Mouse (Mus musculus) megakaryocyte-erythroid progenitor cell, adult 5-6 weeks (primary cell): Measurements from ENCODE around the gene Vav1. TPM values are rescaled to one million over a fixed set of nuclear protein-coding genes. Genes with fewer than 3 reads are reported as not detected.
A peak's percentile ranks its signal among the peaks of the same experiment; 100 is the strongest.

Experiments used
- ATAC-seq: replicated peaks from 2 replicates; pipeline ENCODE4 v1.8.0; 2016; ENCODE audit warnings: mild to moderate bottlenecking, inconsistent platforms; ENCODE audit not compliant: severe bottlenecking, poor library complexity, low FRiP score, low TSS enrichment
- total RNA-seq, 2 experiments: library from RNA; stranded (forward) in 1 of 2; stranded (reverse) in 1 of 2; fragments of 200-1000, 215-1000 nt in 1 of 2; fragments of >200 nt in 1 of 2; fragmentation: Nextera tagmentation in 1 of 2; gene quantifications; 2 replicates each; pipeline ENCODE4 v1.2.3; 2014 to 2017

Vav1 gene
- total RNA-seq, 2 experiments from 2014 or later: 39.2 to 86.4 TPM

GRCm38 (mm10) chr17:57250461-57251160 is 28.3 kb upstream of the Vav1 start:
- no peak for ATAC-seq

GRCm38 (mm10) chr17:57251431-57251830 is 27.5 kb upstream of the Vav1 start:
- no peak for ATAC-seq

GRCm38 (mm10) chr17:57253306-57253705 is 25.6 kb upstream of the Vav1 start:
- no peak for ATAC-seq

GRCm38 (mm10) chr17:57255354-57255753 is 23.5 kb upstream of the Vav1 start:
- ATAC-seq: no peak

GRCm38 (mm10) chr17:57256921-57257485 is 21.9 kb upstream of the Vav1 start:
- no peak for ATAC-seq

GRCm38 (mm10) chr17:57258191-57258590 is 20.7 kb upstream of the Vav1 start:
- ATAC-seq: no peak

- ATAC-seq: no peak
These were observed 19.2 kb upstream of the Vav1 start for GRCm38 (mm10) chr17:57259742-57260141.

GRCm38 (mm10) chr17:57260351-57260750 is 18.5 kb upstream of the Vav1 start:
- no peak for ATAC-seq

GRCm38 (mm10) chr17:57261286-57261685 is 17.6 kb upstream of the Vav1 start:
- no peak for ATAC-seq

GRCm38 (mm10) chr17:57261796-57262195 is 17.1 kb upstream of the Vav1 start:
- no peak for ATAC-seq

- no peak for ATAC-seq
These were observed 15.9 kb upstream of the Vav1 start for GRCm38 (mm10) chr17:57262901-57263550.

GRCm38 (mm10) chr17:57264164-57264563 is 14.7 kb upstream of the Vav1 start:
- ATAC-seq: no peak

- peak; percentile 99 for ATAC-seq
These were observed 13.6 kb upstream of the Vav1 start for GRCm38 (mm10) chr17:57264972-57265945.

- ATAC-seq: no peak
These were observed 11.3 kb upstream of the Vav1 start for GRCm38 (mm10) chr17:57267556-57268126.

- ATAC-seq: no peak
These were observed 7.6 kb upstream of the Vav1 start for GRCm38 (mm10) chr17:57271301-57271700.

GRCm38 (mm10) chr17:57273846-57274245 is 5.1 kb upstream of the Vav1 start:
- ATAC-seq: no peak

GRCm38 (mm10) chr17:57274686-57275085 is 4.2 kb upstream of the Vav1 start:
- no peak for ATAC-seq

- peak; percentile 72 for ATAC-seq
These were observed 3.5 kb upstream of the Vav1 start for GRCm38 (mm10) chr17:57275111-57275996.

- no peak for ATAC-seq
These were observed 2.9 kb upstream of the Vav1 start for GRCm38 (mm10) chr17:57275997-57276351.
